Mouse (Mus musculus) gastrocnemius, postnatal 4 days (tissue): ENCODE measurements around the gene Rbm14. TPM values are rescaled to one million over a fixed set of nuclear protein-coding genes. Genes with fewer than 3 reads are reported as not detected.
"Not testable (repeated sequence)": the region's sequence is repeated elsewhere in the genome, so short reads cannot be mapped to it uniquely, and the experiment has no call there.

Experiments
- DNase-seq, 2 experiments: peaks; one replicate each; pipeline ENCODE4 v3.0.0; 2021 to 2022; ENCODE audit warnings: low spot score in 2 of 2, mixed read lengths in 2 of 2
- total RNA-seq, 2 experiments: library from RNA; stranded (reverse); gene quantifications; 2 replicates each; pipeline ENCODE4 v1.2.3; 2021

The Rbm14 gene
- total RNA-seq, 2 experiments from 2014 or later = 33.6 to 46.1 TPM

DNA sequence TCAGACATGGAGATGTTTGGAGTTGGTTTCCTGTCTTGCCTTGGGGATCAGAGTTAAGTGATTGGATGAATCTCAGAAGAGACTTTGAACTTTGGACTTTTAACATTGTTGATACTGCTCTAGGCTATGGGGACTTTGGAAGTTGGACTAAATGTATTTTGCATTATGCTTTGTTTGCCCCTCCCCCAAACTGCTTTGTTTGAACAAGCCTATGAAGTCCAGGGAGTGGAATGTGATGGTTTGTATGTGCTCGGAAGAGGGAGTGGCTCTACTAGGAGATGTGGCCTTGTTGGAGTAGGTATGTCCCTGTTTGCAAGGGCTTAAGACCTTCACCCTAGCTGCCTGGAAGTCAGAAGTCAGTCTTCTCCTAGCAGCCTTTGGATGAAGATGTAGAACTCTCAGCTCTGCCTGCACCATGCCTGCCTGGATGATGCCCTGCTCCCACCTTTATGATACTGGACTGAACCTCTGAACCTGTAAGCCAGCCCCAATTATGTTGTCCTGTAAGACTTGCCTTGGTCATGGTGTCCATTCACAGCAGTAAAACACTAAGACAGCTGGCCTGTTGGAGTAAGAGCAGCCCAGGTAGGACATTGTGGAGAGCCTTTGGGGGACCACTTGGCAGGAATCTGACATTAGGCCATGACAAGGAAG lies 5.9 kb upstream of the Rbm14 start:
- DNase-seq = no peak

DNA sequence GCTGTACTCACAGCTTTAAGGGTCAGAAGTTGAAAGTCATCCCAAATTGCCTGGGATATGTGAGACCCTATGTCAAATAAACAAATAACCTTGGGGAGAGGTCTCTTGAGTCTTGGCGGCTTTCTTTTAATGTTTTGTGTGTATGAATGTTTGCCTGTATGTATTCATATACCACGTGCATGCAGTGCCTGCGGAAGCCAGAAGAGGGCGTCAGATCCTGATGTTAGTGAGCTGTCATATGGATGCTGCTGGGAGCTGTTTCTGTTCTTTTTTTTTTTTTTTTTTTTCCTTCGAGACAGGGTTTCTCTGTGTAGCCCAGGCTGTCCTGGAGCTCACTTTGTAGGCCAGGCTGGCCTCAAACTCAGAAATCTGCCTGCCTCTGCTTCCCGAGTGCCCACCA lies 1.6 kb upstream of the Rbm14 start:
- no peak for DNase-seq

DNA sequence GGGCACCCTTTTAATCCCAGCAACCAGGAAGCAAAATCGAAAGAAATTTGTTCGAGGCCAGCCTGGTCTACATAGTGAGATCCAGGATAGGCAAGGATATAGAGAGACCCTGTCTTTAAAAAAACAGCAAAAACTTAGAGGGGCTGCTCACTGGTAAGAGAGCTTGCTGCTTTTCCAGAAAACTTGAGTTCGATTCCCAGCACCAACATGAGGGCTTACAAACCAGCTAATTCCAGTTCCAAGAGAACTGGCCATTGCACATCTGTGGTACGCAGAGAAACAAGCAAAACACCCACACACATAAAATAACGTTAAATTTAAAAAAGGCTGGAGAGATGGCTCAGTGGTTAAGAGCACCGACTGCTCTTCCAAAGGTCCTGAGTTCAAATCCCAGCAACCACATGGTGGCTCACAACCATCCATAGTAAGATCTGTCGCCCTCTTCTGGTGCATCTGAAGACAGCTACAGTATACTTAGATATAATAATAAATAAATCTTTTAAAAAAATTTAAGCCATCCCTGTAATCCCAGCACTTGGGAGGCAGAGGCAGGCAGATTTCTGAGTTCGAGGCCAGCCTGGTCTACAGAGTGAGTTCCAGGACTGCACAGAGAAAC lies 1.0 kb upstream of the Rbm14 start:
- not testable (repeated sequence) for DNase-seq

- DNase-seq = no peak
Measured at GRCm38 (mm10) chr19:4811909-4812242, 442 bp upstream of the Rbm14 start.

DNA sequence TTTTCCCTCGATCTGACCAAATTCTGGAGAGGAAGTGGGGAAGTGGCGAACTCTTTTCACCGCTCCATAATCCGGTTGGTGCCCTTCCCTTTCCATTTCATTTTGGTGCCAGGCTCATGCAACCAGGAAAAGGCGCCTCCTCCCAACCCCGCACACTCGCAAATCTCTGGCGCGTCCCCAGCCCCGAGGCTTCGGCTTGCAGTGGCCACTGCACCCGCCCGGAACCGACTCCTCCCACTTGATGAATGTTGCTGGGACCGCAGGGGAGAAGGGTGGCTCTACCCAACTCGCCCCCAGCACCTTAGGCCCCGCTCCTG lies 730 bp downstream of the Rbm14 start:
- no peak for DNase-seq

DNA sequence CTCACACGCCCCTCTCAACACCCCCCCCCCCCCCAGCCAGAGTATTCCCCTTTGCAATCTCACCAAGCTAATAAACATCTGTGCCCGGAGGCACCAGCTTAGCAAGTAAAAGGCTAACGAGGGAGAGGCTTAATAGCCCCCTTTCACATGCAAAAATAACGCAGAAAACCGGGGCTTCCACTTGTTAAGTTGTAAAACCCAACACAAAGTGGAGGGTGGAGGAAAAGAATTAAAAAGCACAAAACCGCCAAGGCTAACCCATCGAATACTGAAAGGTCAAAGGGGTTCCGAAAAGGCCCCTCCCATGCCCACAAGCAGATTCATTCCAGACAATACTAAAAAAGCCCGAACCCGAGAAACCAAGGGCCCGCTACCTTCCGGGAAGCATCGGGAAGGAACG lies 1.1 kb downstream of the Rbm14 start:
- no peak for DNase-seq

GRCm38 (mm10) chr19:4803283-4803682 lies 8.2 kb downstream of the Rbm14 start:
- DNase-seq = no peak

DNA sequence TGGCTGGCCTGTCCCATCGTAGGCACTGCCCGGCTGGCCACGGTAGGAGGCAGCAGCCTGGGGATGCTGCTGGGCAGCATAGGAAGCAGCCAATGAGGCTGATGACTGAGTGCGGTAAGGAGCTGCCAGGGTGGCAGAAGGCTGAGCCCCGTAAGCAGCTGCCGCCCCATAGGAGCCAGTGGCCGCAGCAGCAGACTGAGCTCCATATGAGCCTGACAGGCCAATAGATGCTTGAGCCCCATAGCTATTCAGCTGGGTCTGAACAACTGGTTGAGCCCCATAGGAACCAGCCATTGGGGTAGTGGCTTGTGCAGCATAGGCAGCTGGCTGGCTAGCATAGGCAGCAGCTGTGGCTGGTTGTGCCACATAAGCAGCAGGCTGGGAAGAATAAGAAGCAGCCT lies 8.7 kb downstream of the Rbm14 start:
- no peak for DNase-seq

DNA sequence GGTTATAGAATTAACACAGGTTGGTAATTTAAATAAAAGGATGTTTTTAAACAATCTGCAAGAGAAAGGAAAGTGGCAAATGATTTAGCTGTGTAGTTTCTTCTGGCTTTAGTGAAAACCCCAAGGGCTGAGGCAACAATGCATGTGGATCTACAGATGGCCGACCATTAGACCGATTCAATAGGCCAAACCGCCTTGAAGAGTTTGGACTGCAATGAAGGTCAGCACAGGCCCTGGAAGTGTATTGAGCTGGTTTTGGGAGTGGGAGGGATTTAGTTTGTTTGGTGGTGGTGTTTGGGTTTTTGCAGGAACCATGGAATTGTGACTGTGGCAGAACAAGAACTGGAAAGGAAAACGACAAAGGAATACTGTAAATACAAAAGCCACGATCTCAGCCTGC lies 12.4 kb downstream of the Rbm14 start:
- DNase-seq = no peak

GRCm38 (mm10) chr19:4797846-4798245 lies 13.6 kb downstream of the Rbm14 start:
- DNase-seq = no peak

GRCm38 (mm10) chr19:4795929-4796328 lies 15.5 kb downstream of the Rbm14 start:
- no peak for DNase-seq

GRCm38 (mm10) chr19:4793831-4794422 lies 17.5 kb downstream of the Rbm14 start, which contains the start of gene Rbm4:
Gene Rbm4, minus strand, starts transcription at chr19:4793901.
- peak; percentile 84 to 94 for DNase-seq

DNA sequence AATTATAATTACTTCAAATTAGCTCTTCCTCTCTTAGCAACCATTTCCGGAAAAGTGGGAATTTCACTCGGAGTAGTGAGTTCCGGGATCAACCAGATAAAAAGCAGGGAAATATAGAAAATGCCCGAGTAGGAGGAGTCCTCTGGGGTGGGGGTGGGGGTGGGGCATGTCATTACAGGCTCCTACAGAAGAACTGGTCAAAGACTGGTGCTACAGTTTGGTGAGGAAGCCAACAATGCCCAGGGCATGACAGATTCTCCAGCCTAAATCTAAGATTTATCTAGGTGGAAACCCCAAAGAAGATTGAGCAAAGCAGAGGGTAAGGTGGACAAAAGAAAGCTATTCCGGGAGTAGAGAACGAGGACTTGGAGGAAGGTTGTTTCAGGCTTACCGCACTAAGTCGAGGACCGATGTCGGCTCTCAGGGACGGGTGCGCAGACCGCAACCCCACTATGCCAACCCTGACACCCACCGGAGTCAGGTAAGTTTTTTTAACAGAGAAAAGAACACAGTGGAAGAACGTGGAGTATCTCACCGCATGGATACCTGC lies 18.1 kb downstream of the Rbm14 start:
- DNase-seq = no peak

GRCm38 (mm10) chr19:4786313-4786712 lies 25.1 kb downstream of the Rbm14 start:
- DNase-seq = no peak

GRCm38 (mm10) chr19:4785206-4785605 lies 26.2 kb downstream of the Rbm14 start:
- DNase-seq = no peak

- no peak for DNase-seq
Measured at GRCm38 (mm10) chr19:4782891-4783290, 28.5 kb downstream of the Rbm14 start.

DNA sequence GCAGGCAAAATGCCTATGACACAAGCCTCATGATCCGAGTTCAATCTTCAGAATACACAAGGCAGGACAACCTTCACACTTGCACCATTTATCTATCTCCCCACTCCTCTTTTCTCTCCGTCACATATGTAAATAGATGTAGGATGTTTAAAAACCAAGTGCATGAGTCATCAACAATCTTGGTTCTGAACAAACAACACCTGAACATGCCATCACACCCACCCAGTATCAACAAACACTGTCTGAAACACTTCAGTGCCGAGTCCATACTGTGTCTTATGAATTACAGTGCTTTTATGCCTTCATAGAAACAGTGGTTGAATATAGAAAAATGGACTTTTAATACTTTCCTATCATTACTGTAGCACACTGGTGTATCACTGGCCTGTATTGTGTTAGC lies 38.6 kb downstream of the Rbm14 start:
- DNase-seq = no peak

DNA sequence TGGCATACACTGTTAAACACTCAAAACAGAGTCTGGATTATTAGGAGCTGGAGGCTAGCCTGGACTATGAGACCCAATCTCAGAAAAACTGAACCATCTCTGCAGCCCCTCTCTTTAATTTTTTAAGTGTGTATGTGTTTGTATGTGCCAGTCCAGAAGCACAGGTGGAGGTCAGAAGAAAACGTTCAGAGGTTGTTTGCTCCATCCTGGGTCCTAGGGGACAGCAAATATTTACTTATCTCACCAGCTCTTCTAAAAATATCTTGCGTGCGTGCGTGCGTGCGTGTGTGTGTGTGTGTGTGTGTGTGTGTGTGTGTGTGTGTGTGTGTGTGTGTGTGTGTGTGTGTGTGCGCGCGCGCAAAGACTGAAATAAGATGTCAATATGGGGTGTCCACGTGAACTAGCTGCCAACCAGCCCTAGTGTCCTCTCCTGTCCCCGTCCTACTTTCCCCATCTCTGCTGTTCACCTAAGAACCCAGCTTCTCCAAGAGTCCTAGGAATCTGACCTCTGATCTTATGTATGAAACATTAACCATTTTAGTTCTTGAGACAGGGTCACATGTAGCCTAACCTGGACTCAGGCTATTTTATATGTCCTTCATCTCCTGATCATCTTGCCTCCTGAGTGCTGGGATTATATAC lies 43.8 kb downstream of the Rbm14 start:
- no peak for DNase-seq

DNA sequence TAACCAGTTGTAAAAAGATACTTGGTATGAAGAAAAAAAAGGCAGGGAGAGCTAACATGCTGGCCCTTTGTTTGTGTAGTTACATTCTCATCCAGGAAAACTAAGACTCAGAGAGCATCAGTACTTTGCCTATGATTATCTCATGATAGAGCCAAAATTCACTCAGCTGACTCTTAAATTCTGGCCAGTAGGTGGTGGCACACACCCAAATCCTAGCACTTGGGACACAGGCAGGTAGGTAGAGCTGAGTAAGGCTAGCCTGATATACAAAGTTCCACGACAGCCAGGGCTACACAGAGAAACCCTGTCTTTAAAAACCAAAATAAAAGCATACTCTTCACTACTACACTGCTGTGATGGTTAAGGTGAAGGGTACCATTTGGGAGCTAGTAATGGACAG lies 48.6 kb downstream of the Rbm14 start:
- DNase-seq = no peak

DNA sequence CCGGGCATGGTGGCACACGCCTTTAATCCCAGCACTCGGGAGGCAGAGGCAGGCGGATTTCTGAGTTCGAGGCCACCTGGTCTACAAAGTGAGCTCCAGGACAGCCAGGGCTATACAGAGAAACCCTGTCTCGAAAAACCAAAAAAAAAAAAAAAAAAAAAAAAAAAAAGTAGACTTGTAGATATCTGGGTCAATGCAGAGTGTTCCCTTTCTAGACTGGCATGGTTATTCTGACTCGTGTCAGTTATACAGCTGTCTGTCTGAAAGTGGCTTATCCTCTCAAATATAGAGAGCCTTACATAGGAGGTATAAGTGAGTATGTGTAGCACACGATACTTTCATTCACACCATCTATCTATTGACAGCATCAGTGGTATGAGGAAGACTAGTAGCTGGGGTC lies 50.9 kb downstream of the Rbm14 start:
- not testable (repeated sequence) for DNase-seq

DNA sequence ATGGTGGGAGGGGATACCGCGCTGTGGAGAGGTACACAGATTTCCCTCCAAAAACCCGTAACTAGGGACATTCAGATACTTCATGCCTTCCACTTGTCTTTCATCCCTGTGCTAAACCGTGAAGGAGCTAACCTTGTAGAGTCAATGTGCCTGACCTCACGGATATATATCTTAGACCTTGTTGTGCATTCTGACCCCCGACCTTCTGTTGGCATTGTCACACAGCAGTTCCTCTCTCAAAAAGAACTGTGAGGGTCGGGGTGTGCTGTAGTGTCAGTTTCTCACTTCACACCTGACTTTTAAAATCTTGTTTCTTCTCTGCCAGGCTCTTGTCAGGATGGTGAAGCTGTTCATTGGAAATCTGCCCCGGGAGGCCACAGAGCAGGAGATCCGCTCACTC lies 54.5 kb downstream of the Rbm14 start:
- no peak for DNase-seq

GRCm38 (mm10) chr19:4756193-4756911 lies 55.1 kb downstream of the Rbm14 start, which contains the start of gene Rbm4b:
Gene Rbm4b, plus strand, starts transcription at chr19:4756497.
- peak; percentile 95 to 97 for DNase-seq
